Mouse (Mus musculus): ENCODE measurements around the gene Dppa3. TPM values are rescaled to one million over a fixed set of nuclear protein-coding genes. Genes with fewer than 3 reads are reported as not detected.

The Dppa3 gene
- not detected for total RNA-seq (2021)
- long read RNA-seq, experiment 1: 0 reads
- long read RNA-seq, experiment 2, partial matches to known transcripts: 0 of 1 reads
- long read RNA-seq, experiment 2, other reads (novel, unspliced or antisense): 0 of 1 reads

- DNase-seq: no peak
These were observed at the start of gene Dppa3 for GRCm38 (mm10) chr6:122626110-122626509. Dppa3 (plus strand) TSS chr6:122626410.

GRCm38 (mm10) chr6:122577030-122577429, 49.2 kb upstream of the Dppa3 start:
- no peak for DNase-seq

- DNase-seq: no peak
These were observed 47.1 kb upstream of the Dppa3 start for GRCm38 (mm10) chr6:122579086-122579485.

GRCm38 (mm10) chr6:122591027-122591758, 35.0 kb upstream of the Dppa3 start:
- no peak for DNase-seq

GRCm38 (mm10) chr6:122592905-122593304, 33.3 kb upstream of the Dppa3 start:
- DNase-seq: no peak

- DNase-seq: peak; percentile 47
These were observed 30.6 kb upstream of the Dppa3 start for GRCm38 (mm10) chr6:122595637-122596036.

- DNase-seq: no peak
These were observed 29.6 kb upstream of the Dppa3 start for GRCm38 (mm10) chr6:122596608-122597007.

- DNase-seq: no peak
These were observed 28.2 kb upstream of the Dppa3 start for GRCm38 (mm10) chr6:122598014-122598413.

- DNase-seq: no peak
These were observed 27.8 kb upstream of the Dppa3 start for GRCm38 (mm10) chr6:122598436-122598835.

- no peak for DNase-seq
These were observed 27.0 kb upstream of the Dppa3 start for GRCm38 (mm10) chr6:122599054-122599737.

GRCm38 (mm10) chr6:122600066-122600646, 26.1 kb upstream of the Dppa3 start:
- DNase-seq: no peak

GRCm38 (mm10) chr6:122601031-122601430, 25.2 kb upstream of the Dppa3 start:
- DNase-seq: no peak

- DNase-seq: no peak
These were observed 24.6 kb upstream of the Dppa3 start for GRCm38 (mm10) chr6:122601615-122602014.

GRCm38 (mm10) chr6:122602242-122602991, 23.8 kb upstream of the Dppa3 start, which contains the start of gene Apobec1:
Apobec1 (minus strand) TSS chr6:122602444.
- DNase-seq: peak; percentile 82

- DNase-seq: no peak
These were observed 23.3 kb upstream of the Dppa3 start for GRCm38 (mm10) chr6:122602992-122603322.

- DNase-seq: no peak
These were observed 21.9 kb upstream of the Dppa3 start for GRCm38 (mm10) chr6:122604260-122604659.

- DNase-seq: no peak
These were observed 20.7 kb upstream of the Dppa3 start for GRCm38 (mm10) chr6:122605483-122605882.

- no peak for DNase-seq
These were observed 19.5 kb upstream of the Dppa3 start for GRCm38 (mm10) chr6:122606661-122607060.

GRCm38 (mm10) chr6:122607700-122608099, 18.5 kb upstream of the Dppa3 start:
- no peak for DNase-seq

- no peak for DNase-seq
These were observed 17.5 kb upstream of the Dppa3 start for GRCm38 (mm10) chr6:122608434-122609376.

GRCm38 (mm10) chr6:122609377-122609728, 16.9 kb upstream of the Dppa3 start:
- DNase-seq: no peak

All from adrenal gland, postnatal 10 days (tissue).